Mouse (Mus musculus) megakaryocyte, embryonic 14.5 days (primary cell): ENCODE results near the gene Adprhl2.

Experiments used
- FLI1 ChIP-seq: IDR thresholded peaks from 2 replicates; pipeline ENCODE4 v1.6.1; 2012; ENCODE audit warnings: low read length, inconsistent platforms, mixed read lengths
- GATA1 ChIP-seq: IDR thresholded peaks from 3 replicates; pipeline ENCODE4 v1.6.1; 2012; ENCODE audit warnings: mixed read lengths, low read length, inconsistent platforms, borderline replicate concordance

DNA sequence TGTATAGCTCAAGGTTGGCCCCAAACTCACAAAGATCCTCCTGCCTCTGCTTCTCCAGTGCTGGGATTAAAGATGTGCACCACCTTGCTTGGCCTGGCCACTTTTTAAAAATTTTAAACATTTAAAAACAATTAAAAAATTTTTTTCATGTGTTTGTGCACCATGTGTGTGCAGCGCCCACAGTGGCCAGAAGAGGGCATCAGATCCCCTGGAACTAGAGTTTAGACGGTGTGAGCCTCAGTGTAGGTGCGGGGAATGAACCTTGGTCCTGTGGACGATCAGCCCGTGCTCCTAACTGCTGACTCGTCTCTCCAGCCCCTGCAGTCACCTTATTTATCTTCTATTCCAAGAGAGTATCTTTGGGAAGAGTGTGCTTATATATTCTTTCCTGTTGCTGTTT, 15.4 kb downstream of the Adprhl2 start:
- no peak for TF ChIP-seq GATA1
- TF ChIP-seq FLI1, result no peak
